Mouse (Mus musculus) right cerebral cortex, postnatal 36 days (tissue): ENCODE measurements at regions not wholly inside any gene's neighbourhood (a gene's known extent, or its start where the extent isn't known, plus 50 kb on each side); places are given as distances from the start of the nearest gene placed in this dataset.
"Not testable (repeated sequence)": the region's sequence is repeated elsewhere in the genome, so short reads cannot be mapped to it uniquely, and the experiment has no call there.

Source experiments
- DNase-seq, 2 experiments: peaks; one replicate each; pipeline ENCODE4 v3.0.0; 2022; ENCODE audit warnings: low spot score in 2 of 2, mixed read lengths in 1 of 2

DNA sequence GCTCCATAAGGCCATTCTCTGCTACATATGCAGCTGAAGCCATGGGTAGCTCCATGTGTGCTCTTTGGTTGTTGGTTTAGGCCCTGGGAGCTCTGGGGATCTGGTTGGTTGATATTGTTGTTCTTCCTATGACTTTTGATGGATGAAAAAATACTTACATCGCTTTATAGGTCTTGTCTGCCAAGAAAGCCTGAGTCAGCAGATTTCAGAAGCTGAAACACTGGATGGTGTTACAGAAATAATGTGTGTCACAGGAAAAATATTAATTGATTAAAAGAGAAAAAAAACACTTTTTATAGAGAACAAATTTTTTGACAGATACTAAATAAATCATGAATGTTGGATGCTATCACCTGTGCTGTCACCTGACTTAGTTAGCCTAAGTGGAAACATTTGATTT, 52.4 kb upstream of the Plxna2 start:
- no peak for DNase-seq

DNA sequence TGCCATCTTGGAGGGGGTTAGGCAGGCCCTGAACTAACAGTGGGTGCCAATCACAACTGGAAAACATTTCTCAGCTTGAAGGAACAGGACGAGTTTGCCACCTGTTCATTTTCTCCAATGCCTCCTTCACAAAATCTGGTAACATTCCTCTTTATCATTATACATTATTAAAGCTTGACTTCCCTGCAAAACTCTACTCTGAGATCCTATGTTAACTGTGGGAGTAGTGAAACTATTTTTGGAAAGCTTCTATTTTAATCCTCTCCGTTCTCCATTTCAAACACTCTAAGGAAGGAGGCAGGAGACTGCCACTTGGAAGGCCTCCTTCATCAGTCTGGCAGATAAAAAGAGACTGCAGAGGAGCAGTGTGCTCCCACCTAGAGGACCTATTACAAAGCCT, 54.1 kb upstream of the Plxna2 start:
- DNase-seq = peak in 1 of 2 experiments; percentile 16

GRCm38 (mm10) chr1:194561098-194561497, 56.9 kb upstream of the Plxna2 start:
- DNase-seq = no peak

DNA sequence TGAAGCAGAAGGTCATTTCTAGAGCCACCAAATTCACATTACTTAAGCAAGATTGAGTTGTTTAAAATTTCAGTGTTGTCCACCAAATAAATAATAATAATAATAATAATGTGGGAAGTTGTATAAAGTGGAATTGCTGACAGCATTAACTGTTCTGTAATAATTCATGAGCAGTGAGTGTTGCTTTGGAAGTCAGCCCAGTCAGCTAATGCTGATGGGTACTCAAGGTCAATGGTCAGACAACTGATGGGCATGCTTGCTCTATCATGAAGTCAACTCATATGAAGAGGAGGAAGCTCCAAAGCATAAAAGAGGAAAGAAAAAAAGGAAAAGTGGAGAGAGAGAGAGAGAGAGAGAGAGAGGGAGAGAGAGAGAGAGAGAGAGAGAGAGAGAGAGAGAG, 69.4 kb upstream of the Plxna2 start:
- no peak for DNase-seq

DNA sequence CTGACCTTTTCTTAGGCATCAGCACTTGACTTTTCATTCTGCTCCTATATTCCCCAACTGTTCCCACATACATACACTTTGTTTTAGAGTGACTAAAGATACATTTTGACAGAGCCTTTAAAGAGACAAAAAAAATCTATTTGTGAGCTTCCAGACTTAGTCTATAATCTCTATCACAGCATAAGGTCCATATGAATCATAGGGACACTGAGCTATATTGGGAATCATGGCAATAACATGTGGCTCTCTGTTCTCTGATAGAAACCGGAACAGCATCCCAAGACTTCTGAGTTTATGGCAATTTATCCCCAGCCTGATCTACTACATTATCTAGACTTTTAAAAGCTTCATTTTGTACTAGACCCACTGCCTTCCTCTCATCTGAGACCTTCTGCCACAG, 69.8 kb upstream of the Plxna2 start:
- DNase-seq = no peak

DNA sequence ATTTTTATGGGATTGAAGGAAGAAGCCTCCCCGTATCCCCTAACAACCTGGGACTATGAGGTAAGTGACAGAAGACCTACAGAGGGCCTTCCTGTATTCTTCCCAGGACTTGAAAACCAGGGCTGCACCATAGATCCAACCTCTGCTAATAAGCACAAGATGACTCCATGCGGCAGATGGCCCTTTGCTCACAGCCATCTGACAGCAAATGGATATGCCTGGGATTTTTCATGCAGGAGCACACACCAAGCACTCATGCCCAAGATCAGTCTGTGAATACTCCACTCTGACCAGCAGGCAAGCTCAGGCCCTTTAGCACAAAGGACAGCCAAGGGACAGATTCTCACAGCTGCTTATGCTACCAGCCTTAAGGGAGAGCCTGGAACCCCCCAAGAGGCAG, 77.1 kb upstream of the Plxna2 start:
- no peak for DNase-seq

GRCm38 (mm10) chr1:194527342-194528165, 90.5 kb upstream of the Plxna2 start:
- no peak for DNase-seq

GRCm38 (mm10) chr1:194524976-194525375, 93.0 kb upstream of the Plxna2 start:
- no peak for DNase-seq

DNA sequence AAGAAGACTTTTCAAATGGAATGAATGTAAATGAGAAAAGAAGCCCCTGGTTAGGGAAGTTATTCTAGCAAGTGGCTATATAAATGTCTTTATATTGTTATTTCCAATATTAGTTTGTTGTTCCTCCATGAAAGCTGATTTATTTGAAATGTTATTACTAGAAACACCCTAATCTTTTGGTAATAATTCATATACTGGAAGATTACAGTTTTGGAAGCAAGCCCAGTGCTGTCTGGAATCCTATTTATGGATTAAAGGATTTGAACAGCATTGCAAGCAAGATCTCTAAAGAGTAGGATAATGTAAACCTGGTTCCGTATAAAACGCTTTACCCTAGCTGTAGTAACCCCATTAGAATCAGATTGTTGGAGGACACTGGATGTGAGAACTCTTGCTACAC, 96.8 kb upstream of the Plxna2 start:
- no peak for DNase-seq

DNA sequence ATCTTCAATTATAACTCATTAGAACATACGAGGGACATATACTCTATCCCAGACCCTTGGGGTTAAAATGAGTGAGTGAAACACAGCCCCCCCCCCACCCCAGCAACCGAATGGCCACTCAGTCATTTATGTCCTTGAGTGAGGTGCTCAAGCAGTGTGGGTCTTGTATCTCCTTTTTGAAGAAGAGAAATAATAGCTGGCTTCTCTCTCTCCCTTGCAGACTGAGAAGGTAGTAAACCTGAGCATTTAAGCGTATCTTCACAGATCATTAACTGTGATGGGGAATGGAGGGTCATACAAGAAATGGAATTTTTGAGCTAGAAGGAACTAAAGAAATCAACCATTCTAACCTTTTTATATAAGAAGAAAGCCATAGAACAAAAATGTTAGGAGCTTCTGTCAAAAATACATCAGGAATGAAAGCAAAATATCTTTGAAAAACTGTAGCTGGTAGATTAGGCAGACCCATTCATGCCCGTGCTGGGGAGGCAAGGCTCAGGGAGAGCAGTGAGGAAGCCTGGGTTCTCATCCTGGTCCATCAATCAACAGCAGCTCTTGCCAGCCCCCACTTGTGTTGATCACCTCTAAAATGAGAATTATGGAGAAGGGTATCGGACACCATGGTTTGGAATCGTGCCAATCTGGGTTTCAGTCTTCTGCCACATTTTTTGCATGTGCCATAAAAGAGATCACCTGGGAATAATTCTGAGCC, 98.4 kb upstream of the Plxna2 start:
- no peak for DNase-seq

- no peak for DNase-seq
Observed at GRCm38 (mm10) chr1:194516136-194516535, 101.9 kb upstream of the Plxna2 start.

- DNase-seq = no peak
Observed at GRCm38 (mm10) chr1:194508314-194508713, 109.7 kb upstream of the Plxna2 start.

- DNase-seq = no peak
Observed at GRCm38 (mm10) chr1:194505826-194506225, 112.2 kb upstream of the Plxna2 start.

- no peak for DNase-seq
Observed at GRCm38 (mm10) chr1:194504207-194504606, 113.8 kb upstream of the Plxna2 start.

- no peak for DNase-seq
Observed at GRCm38 (mm10) chr1:194503517-194503916, 114.5 kb upstream of the Plxna2 start.

DNA sequence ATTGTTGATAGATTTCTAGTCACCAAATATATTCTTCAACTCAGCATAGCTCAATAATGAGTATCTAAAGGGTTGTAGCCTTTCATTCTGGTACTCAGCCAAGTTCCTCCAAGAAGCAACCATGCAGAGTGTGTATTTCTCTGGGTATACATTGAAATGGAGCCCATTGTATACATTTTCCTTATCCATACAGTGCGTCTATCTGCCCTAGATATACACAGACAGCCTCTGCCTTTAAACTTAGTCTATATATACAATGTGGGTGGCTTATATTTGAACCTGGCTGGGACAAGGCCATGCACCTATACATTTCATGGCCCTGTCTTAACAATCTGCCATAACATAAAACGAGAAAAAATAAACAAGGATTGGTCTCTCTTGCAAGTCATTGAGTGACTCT, 121.6 kb upstream of the Plxna2 start:
- DNase-seq = no peak

- DNase-seq = no peak
Observed at GRCm38 (mm10) chr1:194491111-194491510, 126.9 kb upstream of the Plxna2 start.

- no peak for DNase-seq
Observed at GRCm38 (mm10) chr1:194488126-194488525, 129.9 kb upstream of the Plxna2 start.

DNA sequence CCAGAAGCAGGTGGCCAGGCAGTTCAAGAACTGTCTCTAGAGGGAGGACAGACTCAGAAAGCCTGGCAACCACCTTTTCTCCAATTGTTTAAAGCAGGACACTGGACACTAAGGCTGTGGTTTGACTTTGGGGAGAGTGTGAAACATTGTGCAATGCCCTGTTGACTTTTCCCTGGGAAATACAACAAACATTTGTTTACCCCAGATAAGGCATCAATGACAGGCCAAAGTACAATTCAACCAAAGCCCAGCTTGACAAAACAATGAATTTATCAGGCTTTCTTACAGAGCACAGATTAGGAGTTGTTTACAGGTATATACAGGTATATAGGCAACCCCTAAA, 135.3 kb upstream of the Plxna2 start:
- DNase-seq = no peak

GRCm38 (mm10) chr1:194482001-194482716, 135.9 kb upstream of the Plxna2 start:
- no peak for DNase-seq

DNA sequence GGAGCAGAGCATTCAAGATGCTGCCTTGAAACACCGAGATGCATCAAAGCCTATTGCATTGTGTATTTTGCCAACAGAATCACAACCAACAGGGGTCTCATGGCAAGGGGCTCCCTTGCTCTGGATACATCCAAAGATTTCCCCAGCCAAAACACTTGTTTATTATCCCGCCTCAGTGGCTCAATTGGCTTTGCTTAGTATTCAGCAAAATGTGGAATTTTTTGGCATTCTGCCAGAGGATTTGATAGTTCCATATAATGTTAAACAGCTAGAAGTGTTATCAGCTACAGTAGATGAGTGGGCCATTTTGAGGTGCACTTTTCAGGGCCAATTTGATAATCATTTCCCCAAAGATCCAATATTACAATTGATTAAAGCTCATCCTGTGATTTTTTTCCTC, 146.7 kb upstream of the Plxna2 start:
- DNase-seq = not testable (repeated sequence)

- DNase-seq = peak; percentile 2 to 4
Observed at GRCm38 (mm10) chr1:194452480-194452879, 165.5 kb upstream of the Plxna2 start.

- DNase-seq = no peak
Observed at GRCm38 (mm10) chr1:194443681-194444080, 174.3 kb upstream of the Plxna2 start.
